Mouse (Mus musculus) neural tube, embryonic 12.5 days (tissue): Measurements from ENCODE around the gene Olfr312. TPM values are rescaled to one million over a fixed set of nuclear protein-coding genes. Genes with fewer than 3 reads are reported as not detected.
"Not testable (repeated sequence)": the region's sequence is repeated elsewhere in the genome, so short reads cannot be mapped to it uniquely, and the experiment has no call there.

Experiments used
- ATAC-seq: fragments of 200-750 bp; cut with Nextera tagmentation; 2 replicates; pipeline ENCODE4 v1.8.0; 2017; ENCODE audit warnings: low read depth, mild to moderate bottlenecking, moderate TSS enrichment, moderate library complexity; ENCODE audit not compliant: low FRiP score
- H3K27ac ChIP-seq: fragments of 300-500 bp; sonication (generic); 2 replicates; pipeline ENCODE4 v1.5.1; 2016
- H3K27me3 ChIP-seq: fragments of 300-500 bp; sonication (generic); replicated peaks from 2 replicates; pipeline ENCODE4 v1.6.1; 2016; ENCODE audit warnings: mild to moderate bottlenecking
- H3K36me3 ChIP-seq: fragments of 300-500 bp; sonication (generic); 2 replicates; pipeline ENCODE4 v1.6.1; 2016; ENCODE audit warnings: mild to moderate bottlenecking
- H3K4me1 ChIP-seq: fragments of 300-500 bp; sonication (generic); 2 replicates; pipeline ENCODE4 v1.6.1; 2016
- H3K4me2 ChIP-seq: fragments of 300-500 bp; sonication (generic); replicated peaks from 2 replicates; pipeline ENCODE4 v1.6.1; 2016; ENCODE audit warnings: mild to moderate bottlenecking
- H3K4me3 ChIP-seq: fragments of 300-500 bp; sonication (generic); 2 replicates; pipeline ENCODE4 v1.5.1; 2016
- H3K9ac ChIP-seq: fragments of 300-500 bp; sonication (generic); 2 replicates; pipeline ENCODE4 v1.6.1; 2016; ENCODE audit warnings: mild to moderate bottlenecking
- H3K9me3 ChIP-seq: fragments of 300-500 bp; sonication (generic); 2 replicates; pipeline ENCODE4 v1.6.1; 2016; ENCODE audit warnings: mild to moderate bottlenecking
- WGBS: fragments of 180-500 bp; shearing (Covaris S2); methylation state at CpG from one replicate; pipeline ENCODE4 v1.1.7; 2016; 5-methylcytosine and 5-hydroxymethylcytosine counted together
- polyA plus RNA-seq: library from polyadenylated mRNA; unstranded; fragments of >200 nt; fragmentation: Nextera tagmentation; extraction: Ambion mirVana; gene quantifications from 2 replicates; pipeline ENCODE4 v1.2.1, GENCODE M21; 2016

Olfr312 gene
- not detected in 2 replicates for polyA plus RNA-seq

DNA sequence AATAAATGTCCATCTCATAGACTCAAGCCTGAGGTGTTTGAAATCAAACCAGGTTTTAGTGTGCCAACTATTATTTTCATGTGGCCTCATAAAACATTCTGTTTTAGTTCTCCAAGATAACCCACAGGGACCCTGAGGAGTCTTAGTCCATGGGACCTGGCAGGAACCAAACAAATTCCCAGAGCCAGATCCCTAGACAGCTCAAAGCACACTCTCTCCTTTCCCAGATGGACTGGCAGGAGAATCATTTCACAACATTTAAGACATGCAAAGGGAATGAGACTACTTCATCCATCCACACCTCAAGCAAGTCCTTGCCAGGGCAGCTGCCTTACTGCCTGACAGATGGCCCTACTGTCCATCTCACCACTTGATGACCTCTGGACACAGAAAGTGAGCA lies at the start of gene Olfr312:
Olfr312 (plus strand) TSS at position 301 of the 400 bp plus-strand sequence.
- not testable (repeated sequence) for H3K9ac ChIP-seq, ATAC-seq, H3K27ac ChIP-seq, H3K4me3 ChIP-seq, H3K4me1 ChIP-seq, H3K4me2 ChIP-seq, H3K9me3 ChIP-seq, H3K36me3 ChIP-seq, H3K27me3 ChIP-seq

DNA sequence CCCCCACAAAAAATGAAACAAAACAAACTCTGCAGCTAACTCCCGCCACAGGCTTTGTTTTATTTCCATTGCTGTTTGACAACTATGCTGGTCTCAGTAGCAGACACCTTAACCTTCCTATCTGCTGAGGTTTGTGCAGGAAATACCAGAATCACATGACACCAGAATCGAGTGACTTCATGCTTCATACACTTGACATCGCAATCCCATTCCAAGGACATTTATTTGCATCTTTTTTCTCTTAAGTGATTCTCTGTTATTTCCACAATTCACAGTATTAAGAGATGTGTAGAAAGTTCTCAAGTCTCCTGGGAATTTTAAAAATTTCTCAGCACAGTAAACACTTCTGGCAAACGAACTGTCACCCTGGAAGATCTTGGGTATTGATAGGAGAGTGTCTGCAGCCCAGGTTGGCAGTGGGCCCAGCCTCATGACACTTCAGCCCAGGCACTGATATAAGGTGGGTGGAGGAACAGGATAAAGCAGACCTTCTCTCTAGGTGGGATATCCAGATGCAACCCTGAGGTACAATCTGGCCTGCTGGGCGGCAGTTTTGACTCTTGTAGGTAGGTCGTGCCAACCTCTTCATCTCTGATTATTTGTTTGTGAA lies 46.5 kb upstream of the Olfr312 start, which contains the start of gene Olfr314:
Olfr314 (plus strand) TSS at position 473 of the 610 bp plus-strand sequence.
- no peak within 1 kb of the TSS for H3K4me3 ChIP-seq
- H3K36me3 ChIP-seq: no peaks in the 10 kb centered on the region
- no peak within 1 kb of the TSS for H3K9ac ChIP-seq
- WGBS: 85% methylated on average over 6 of the region's 6 CpGs
- ATAC-seq: no peak
- no peaks in the 10 kb centered on the region for H3K27me3 ChIP-seq
- no peak within 1 kb of the TSS for H3K4me2 ChIP-seq
- no peak within 1 kb of the TSS for H3K27ac ChIP-seq
- H3K4me1 ChIP-seq: no peaks in the 10 kb centered on the region
- no peaks in the 10 kb centered on the region for H3K9me3 ChIP-seq

DNA sequence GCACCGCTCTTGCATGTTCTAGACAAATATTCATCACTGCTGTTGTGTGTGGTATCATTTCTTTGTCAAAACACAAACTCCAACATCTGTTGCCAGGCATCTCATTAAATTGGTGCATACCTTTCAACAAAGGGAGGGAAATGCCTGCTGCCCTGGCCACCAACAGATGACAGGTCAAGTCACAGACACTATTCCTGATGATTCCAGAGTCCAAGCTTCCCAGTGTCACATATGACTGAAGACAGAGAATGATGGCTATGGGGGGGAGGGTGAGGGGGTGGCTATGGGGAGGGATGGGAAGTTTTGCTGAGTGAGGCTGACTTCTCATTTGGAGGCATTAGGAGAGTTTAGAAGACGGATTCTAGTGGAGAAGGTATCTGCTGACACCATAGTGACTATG lies 44.9 kb upstream of the Olfr312 start:
- WGBS: 77% methylated on average over 2 of the region's 2 CpGs
- Histone ChIP-seq H3K4me3 (no peak overlapping the region), H3K27ac (no peak overlapping the region), H3K27me3 (no peaks in the 10 kb centered on the region), H3K9me3 (no peaks in the 10 kb centered on the region), H3K9ac (no peak overlapping the region), H3K36me3 (no peaks in the 10 kb centered on the region), H3K4me2 (no peak overlapping the region), H3K4me1 (no peaks in the 10 kb centered on the region)
- no peak for ATAC-seq

DNA sequence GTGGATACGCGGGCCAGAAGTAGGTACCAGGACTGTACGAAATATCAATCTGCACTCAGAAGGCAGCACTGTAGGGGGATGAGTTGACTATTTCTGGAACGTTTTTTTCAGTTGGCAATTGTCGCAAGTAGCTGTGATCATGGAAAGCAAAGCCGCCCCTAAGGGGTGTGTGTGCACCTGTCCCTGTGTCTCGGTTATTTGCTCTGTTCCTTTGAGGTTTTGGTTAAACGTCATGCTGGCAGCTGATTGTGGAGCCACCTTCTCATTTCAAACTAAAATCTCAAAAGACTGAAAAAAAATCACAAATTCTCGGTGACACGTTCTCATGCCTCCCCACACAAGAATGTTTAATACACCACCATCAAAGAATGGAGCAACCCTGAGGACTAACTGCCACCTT lies 41.4 kb upstream of the Olfr312 start:
- Histone ChIP-seq H3K36me3 (no peaks in the 10 kb centered on the region), H3K4me3 (no peak overlapping the region), H3K4me1 (no peaks in the 10 kb centered on the region), H3K27me3 (no peaks in the 10 kb centered on the region), H3K4me2 (no peak overlapping the region), H3K9me3 (no peaks in the 10 kb centered on the region), H3K9ac (no peak overlapping the region), H3K27ac (no peak overlapping the region)
- no peak for ATAC-seq
- 92% methylated on average over 10 of the region's 10 CpGs for WGBS

DNA sequence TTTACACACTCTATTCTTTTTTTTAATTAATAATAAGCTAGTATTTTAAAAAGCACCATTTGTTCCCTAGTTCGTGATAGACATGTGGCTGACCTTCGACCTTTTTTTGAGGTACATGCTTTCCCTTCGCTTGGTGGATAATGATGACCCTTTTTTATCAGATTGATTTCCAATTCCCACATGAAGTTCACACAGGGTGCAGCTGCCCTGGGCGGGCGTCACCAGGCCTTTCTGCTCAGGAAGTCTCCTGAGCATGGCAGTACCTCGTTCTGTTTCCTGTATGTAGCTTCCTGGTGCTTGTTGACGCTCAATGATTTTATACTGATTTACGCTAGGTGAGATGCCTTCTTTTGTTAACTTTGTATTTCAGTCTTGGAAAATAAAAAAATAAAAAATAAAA lies 40.7 kb upstream of the Olfr312 start:
- Histone ChIP-seq H3K27ac (no peak overlapping the region), H3K9ac (no peak overlapping the region), H3K4me3 (no peak overlapping the region), H3K27me3 (no peaks in the 10 kb centered on the region), H3K36me3 (no peaks in the 10 kb centered on the region), H3K9me3 (no peaks in the 10 kb centered on the region), H3K4me2 (no peak overlapping the region), H3K4me1 (no peaks in the 10 kb centered on the region)
- no peak for ATAC-seq
- WGBS: 83% methylated on average over 8 of the region's 8 CpGs

DNA sequence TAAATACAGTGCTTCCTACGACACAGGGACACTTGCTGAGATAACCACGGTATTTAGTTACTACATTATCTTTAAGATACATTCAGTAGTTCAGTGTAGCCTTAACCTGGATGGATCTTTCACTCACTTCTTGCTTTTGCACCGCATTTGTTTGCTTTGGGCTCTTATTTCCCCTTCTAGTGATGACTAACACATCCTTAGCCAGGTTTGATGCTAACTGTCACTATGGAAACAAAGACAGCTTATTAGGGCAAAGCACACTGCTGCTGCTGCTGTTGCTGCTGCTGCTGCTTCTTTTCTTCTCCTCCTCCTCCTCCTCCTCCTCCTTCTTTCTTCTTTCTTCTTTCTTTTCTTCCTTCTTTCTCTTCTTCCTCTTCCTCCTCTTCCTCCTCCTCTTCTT lies 39.5 kb upstream of the Olfr312 start:
- Histone ChIP-seq H3K4me1 (no peaks in the 10 kb centered on the region), H3K36me3 (no peaks in the 10 kb centered on the region), H3K4me3 (no peak overlapping the region), H3K27ac (no peak overlapping the region), H3K9me3 (no peaks in the 10 kb centered on the region), H3K27me3 (no peaks in the 10 kb centered on the region), H3K9ac (no peak overlapping the region), H3K4me2 (no peak overlapping the region)
- WGBS: 34% methylated on average over 3 of the region's 3 CpGs
- ATAC-seq: no peak

DNA sequence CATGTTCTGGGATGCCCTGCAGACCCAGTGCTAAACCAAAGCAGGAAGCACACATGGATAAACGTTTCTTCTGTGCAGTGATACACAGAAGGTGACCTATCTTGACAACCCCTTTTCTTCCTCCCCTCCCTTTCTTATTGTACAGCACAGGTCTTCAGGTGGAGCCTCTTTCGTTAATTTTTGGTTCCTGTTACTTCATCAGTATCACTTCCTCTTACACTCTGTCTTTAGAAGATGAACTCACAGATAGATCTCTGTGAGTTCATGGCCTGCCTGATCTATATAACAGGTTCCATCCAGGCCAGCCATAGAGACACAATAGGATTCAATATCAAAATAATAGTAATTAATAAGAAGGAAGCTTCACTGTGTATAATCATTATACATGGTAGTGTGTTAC lies 39.0 kb upstream of the Olfr312 start:
- no peaks in the 10 kb centered on the region for H3K9me3 ChIP-seq
- H3K36me3 ChIP-seq: no peaks in the 10 kb centered on the region
- WGBS: 70% methylated on average over 2 of the region's 2 CpGs
- no peak overlapping the region for H3K4me2 ChIP-seq
- H3K27ac ChIP-seq: no peak overlapping the region
- ATAC-seq: no peak
- H3K27me3 ChIP-seq: no peaks in the 10 kb centered on the region
- H3K4me3 ChIP-seq: no peak overlapping the region
- H3K4me1 ChIP-seq: no peaks in the 10 kb centered on the region
- H3K9ac ChIP-seq: no peak overlapping the region

DNA sequence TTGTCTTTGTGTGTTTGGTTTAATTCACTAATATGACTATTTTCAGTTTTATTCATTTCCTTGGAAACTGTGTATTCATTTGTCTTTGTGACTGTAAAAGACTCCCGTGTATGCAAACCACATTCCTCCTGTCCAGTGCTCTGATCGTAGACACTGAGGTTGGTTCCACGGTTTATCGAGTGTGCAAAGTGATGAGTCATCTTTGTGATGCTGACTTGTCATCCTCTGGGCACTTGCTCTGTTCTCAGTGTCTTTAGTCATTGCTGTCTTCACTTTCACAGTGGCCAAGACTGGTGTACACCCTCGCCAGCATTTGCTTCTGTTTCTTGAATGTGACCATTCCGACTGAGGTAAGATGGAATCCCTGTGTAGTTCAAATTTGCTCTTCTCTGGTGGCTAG lies 38.4 kb upstream of the Olfr312 start:
- no peaks in the 10 kb centered on the region for H3K36me3 ChIP-seq
- no peaks in the 10 kb centered on the region for H3K27me3 ChIP-seq
- ATAC-seq: no peak
- H3K4me1 ChIP-seq: no peaks in the 10 kb centered on the region
- H3K4me3 ChIP-seq: no peak overlapping the region
- H3K9ac ChIP-seq: no peak overlapping the region
- H3K9me3 ChIP-seq: no peaks in the 10 kb centered on the region
- no peak overlapping the region for H3K27ac ChIP-seq
- H3K4me2 ChIP-seq: no peak overlapping the region
- WGBS: 85% methylated on average over 6 of the region's 6 CpGs

DNA sequence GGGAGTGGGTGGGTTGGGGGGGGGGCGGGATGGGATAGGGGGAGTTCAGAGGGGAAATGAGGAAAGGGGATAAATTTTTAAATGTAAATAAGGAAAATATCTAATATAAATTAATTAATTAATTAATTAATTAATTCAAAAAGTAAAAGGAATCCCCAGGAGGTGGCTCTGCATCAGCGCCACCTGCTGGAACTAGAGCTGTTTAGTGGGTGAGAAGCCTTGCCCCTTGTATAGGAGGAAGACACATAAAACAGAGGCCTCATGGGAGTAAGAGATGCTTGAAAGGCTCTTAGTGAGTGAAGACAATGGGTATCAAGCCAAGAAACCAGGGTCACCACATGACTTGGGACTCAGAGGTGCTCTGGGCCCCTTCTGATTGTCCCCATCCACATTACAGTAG lies 33.2 kb upstream of the Olfr312 start:
- Histone ChIP-seq H3K4me2 (no peak overlapping the region), H3K9ac (no peak overlapping the region), H3K36me3 (no peaks in the 10 kb centered on the region), H3K27ac (no peak overlapping the region), H3K27me3 (0 out of 2 replicates have a peak, but pooled peaks cover 3% of the 10 kb centered on the region), H3K4me3 (no peak overlapping the region), H3K4me1 (no peaks in the 10 kb centered on the region), H3K9me3 (no peaks in the 10 kb centered on the region)
- no peak for ATAC-seq
- 83% methylated on average over 2 of the region's 2 CpGs for WGBS

DNA sequence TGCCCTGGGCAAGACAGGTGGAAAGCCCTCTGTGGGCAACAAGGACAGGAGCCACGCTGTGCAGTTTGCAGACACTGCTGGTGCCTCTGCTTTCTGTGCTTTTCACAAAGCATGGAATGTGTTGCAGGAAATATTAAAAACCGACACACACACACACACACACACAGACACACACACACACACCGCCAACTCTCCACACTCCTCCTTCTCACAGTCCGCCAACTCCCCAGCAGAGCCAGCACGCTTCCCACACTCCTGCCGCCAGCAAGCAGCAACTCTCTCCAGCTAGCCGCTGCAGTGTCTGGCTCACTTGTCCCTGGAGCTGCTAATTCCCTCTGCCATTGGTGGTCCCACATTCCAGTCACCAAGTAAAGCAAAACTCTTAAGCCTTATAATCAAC lies 32.2 kb upstream of the Olfr312 start:
- no peaks in the 10 kb centered on the region for H3K36me3 ChIP-seq
- peaks cover 5% of the 10 kb centered on the region for H3K4me1 ChIP-seq
- no peak for ATAC-seq
- WGBS: 84% methylated on average over 7 of the region's 7 CpGs
- no peaks in the 10 kb centered on the region for H3K9me3 ChIP-seq
- H3K9ac ChIP-seq: no peak overlapping the region
- H3K4me2 ChIP-seq: no peak overlapping the region
- no peak overlapping the region for H3K27ac ChIP-seq
- 0 out of 2 replicates have a peak, but pooled peaks cover 3% of the 10 kb centered on the region for H3K27me3 ChIP-seq
- H3K4me3 ChIP-seq: no peak overlapping the region

DNA sequence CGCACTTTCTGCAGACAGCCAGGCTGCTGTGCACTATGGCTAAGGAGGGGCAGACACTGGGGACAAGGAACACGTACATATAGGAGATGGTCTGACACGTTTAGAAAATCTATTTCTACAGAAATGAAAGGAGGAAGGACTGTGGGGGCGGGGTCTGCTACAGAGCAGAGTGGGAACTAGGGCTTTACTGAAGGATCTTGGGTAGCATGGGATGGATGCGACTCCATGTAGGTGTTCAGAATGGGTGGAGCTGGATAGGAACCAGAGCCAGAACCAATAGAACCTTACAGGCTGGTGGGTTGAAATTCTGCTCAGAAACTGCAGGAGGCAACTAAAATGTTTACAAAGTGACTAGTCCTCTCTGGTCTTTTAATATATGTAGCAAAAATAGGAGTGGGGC lies 29.3 kb upstream of the Olfr312 start:
- H3K9me3 ChIP-seq: no peaks in the 10 kb centered on the region
- ATAC-seq: no peak
- WGBS: 82% methylated on average over 5 of the region's 5 CpGs
- H3K4me1 ChIP-seq: peaks cover 8% of the 10 kb centered on the region
- no peaks in the 10 kb centered on the region for H3K36me3 ChIP-seq
- H3K27me3 ChIP-seq: 0 out of 2 replicates have a peak, but pooled peaks cover 3% of the 10 kb centered on the region
- H3K9ac ChIP-seq: no peak overlapping the region
- H3K27ac ChIP-seq: no peak overlapping the region
- H3K4me2 ChIP-seq: no peak overlapping the region
- no peak overlapping the region for H3K4me3 ChIP-seq

DNA sequence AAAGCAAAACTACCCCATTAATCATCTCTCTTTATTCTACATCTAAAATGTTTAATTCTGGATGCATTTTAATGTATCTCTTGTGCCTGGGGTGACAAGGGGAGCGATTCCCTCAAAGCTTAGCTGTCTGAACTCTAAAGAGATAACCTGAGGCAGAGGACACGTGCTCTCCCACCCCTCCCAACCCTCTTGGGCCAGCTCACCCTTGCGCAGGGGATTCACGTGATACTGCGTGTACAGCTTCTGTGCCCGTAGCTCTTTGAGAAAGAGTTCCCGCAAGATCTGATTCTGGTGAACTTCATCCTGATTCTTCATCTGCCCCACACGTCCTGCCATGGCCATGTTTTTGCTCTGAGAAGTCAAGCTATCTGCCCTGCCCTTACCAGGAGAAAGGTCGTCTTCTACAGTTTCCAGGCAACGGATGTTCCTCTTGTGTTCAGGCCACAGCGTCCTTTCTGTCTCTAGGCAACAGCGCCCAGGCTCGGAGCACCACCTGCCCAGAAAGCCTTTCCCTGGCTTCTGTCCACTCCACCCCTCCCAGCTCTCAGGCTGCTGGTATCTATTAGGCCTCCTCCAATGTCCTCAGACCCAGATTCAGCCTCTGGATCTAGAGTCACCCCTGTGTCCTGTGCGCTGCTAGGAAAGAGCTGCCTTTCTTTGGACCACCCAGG lies 27.3 kb upstream of the Olfr312 start, which contains the start of gene Fam183b:
Fam183b (minus strand) TSS at position 403 of the 671 bp plus-strand sequence.
- 0 out of 2 replicates have a peak, but pooled peaks cover 3% of the 10 kb centered on the region for H3K27me3 ChIP-seq
- H3K4me3 ChIP-seq: no peak within 1 kb of the TSS
- H3K27ac ChIP-seq: no peak within 1 kb of the TSS
- 37% methylated on average over 14 of the region's 14 CpGs for WGBS
- H3K4me1 ChIP-seq: peaks cover 8% of the 10 kb centered on the region
- H3K9me3 ChIP-seq: no peaks in the 10 kb centered on the region
- peak within 1 kb of the TSS; percentile 38 for H3K4me2 ChIP-seq
- H3K36me3 ChIP-seq: no peaks in the 10 kb centered on the region
- ATAC-seq: peak; percentile 66
- 0 out of 2 replicates have a peak within 1 kb of the TSS, but pooled peaks have one; percentile 13 for H3K9ac ChIP-seq

DNA sequence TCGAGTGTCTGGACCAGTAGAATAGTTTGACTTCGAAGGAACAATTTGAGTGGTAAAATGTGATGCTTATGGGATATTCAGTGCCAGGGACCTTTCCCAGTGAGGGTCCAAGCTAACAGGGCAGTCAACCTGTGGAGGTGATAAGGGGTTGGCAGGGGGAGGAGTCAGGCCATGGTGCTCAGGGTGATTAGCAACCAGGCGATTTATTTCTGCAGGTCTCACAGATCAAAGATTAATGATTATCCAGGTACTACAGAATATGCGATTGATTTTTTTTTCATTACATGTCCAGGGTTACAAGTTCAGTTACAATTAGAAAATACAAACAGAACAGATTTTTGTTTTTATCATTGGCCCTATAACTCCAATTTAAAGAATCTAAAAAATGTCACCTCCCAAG lies 25.2 kb upstream of the Olfr312 start:
- H3K4me3 ChIP-seq: no peak overlapping the region
- H3K4me2 ChIP-seq: no peak overlapping the region
- WGBS: 87% methylated on average over 4 of the region's 4 CpGs
- H3K9ac ChIP-seq: no peak overlapping the region
- 0 out of 2 replicates have a peak, but pooled peaks cover 3% of the 10 kb centered on the region for H3K27me3 ChIP-seq
- H3K4me1 ChIP-seq: peaks cover 8% of the 10 kb centered on the region
- no peaks in the 10 kb centered on the region for H3K9me3 ChIP-seq
- H3K36me3 ChIP-seq: no peaks in the 10 kb centered on the region
- ATAC-seq: no peak
- H3K27ac ChIP-seq: no peak overlapping the region
